Mouse (Mus musculus) thymus, adult 2 months (tissue): ENCODE results near the gene Rpl18. TPM values are rescaled to one million over a fixed set of nuclear protein-coding genes. Genes with fewer than 3 reads are reported as not detected.

ENCODE experiments used
- DNase-seq: peaks from one replicate; pipeline ENCODE4 v3.0.0; 2021
- H3K27ac ChIP-seq: fragments of 200-500 bp; 2 replicates; pipeline ENCODE4 v1.5.1; 2012; ENCODE audit warnings: low read length, control low read depth; ENCODE audit not compliant: control insufficient read depth, insufficient read depth
- H3K27me3 ChIP-seq: fragments of 200-500 bp; 2 replicates; pipeline ENCODE4 v1.6.1; 2012; ENCODE audit warnings: mild to moderate bottlenecking, low read length, moderate library complexity, mixed read lengths; ENCODE audit not compliant: control insufficient read depth, insufficient read depth
- H3K36me3 ChIP-seq: fragments of 200-500 bp; 2 replicates; pipeline ENCODE4 v1.6.1; 2012; ENCODE audit warnings: mild to moderate bottlenecking, low read length, moderate library complexity; ENCODE audit not compliant: control insufficient read depth, insufficient read depth
- H3K4me1 ChIP-seq: fragments of 200-500 bp; replicated peaks from 2 replicates; pipeline ENCODE4 v1.6.1; 2012; ENCODE audit warnings: low read length; ENCODE audit not compliant: control insufficient read depth, insufficient read depth
- H3K4me3 ChIP-seq: fragments of 200-500 bp; 2 replicates; pipeline ENCODE4 v1.5.1; 2012; ENCODE audit warnings: mild to moderate bottlenecking, low read length, control low read depth, moderate library complexity; ENCODE audit not compliant: control insufficient read depth, insufficient read depth
- CTCF ChIP-seq: fragments of 200-500 bp; IDR thresholded peaks from 2 replicates; pipeline ENCODE4 v1.5.1; 2012; ENCODE audit warnings: mild to moderate bottlenecking, control low read depth, low read length, moderate library complexity, borderline replicate concordance; ENCODE audit not compliant: control insufficient read depth, poor library complexity, insufficient read depth; ENCODE audit errors: extremely low read depth
- POLR2A ChIP-seq: fragments of 200-500 bp; IDR thresholded peaks from 2 replicates; pipeline ENCODE4 v1.6.1; 2012; ENCODE audit warnings: mild to moderate bottlenecking, low read length, control low read depth, moderate library complexity; ENCODE audit not compliant: control insufficient read depth, poor library complexity, insufficient read depth; ENCODE audit errors: extremely low read depth
- WGBS: fragments of 180-500 bp; shearing (Covaris S2); methylation state at CpG from one replicate; pipeline ENCODE4 v1.1.7; 2018; 5-methylcytosine and 5-hydroxymethylcytosine counted together
- polyA plus RNA-seq: library from polyadenylated mRNA; depleted of rRNA; stranded (reverse); fragments of >200 nt; gene quantifications from 2 replicates; pipeline ENCODE4 v1.2.3, GENCODE M21; 2012; rRNA removed

Gene Rpl18
- polyA plus RNA-seq = 2,384 and 2,707 TPM in 2 replicates

- TF ChIP-seq POLR2A (peak; percentile 78), CTCF (0 out of 2 replicates have a peak, but pooled peaks have one; percentile 43)
- Histone ChIP-seq H3K4me1 (peaks cover 37% of the 10 kb centered on the region), H3K4me3 (peak within 1 kb of the TSS; percentile 81), H3K36me3 (peaks cover 19% of the 10 kb centered on the region), H3K27me3 (no peaks in the 10 kb centered on the region), H3K27ac (peak within 1 kb of the TSS; percentile 7; the same call in 1 of the 2 replicates)
- WGBS = 7% methylated on average over 34 of the region's 34 CpGs
- peak; percentile 96 for DNase-seq
These were observed at the start of gene Rpl18 for GRCm38 (mm10) chr7:45715090-45715708. Gene Rpl18, plus strand, starts transcription at chr7:45715457.

DNA sequence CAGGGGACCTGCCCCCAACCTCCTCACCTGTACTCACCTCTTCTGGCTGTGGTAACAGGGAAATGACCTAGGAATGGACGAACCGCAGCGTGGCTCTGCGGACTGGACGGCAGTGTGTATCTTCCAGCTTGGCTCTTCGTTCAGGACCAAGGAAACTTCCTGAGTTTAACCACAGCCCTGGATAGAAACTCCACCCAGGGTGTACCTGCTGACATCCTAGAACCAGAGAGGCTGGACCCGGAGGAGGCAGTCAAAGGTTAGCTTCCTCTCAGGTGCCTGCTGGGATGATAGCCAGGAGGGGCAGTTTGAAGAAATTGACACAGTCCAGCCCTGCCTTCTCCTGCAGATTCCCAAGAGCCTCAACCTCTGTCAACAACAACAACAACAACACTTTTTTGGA is 49.1 kb upstream of the Rpl18 start, which contains the start of gene Fut2:
Fut2 (minus strand) TSS at position 234 of the 400 bp plus-strand sequence.
- Histone ChIP-seq H3K4me3 (no peak within 1 kb of the TSS), H3K4me1 (no peaks in the 10 kb centered on the region)
- WGBS = 83% methylated on average over 7 of the region's 7 CpGs

DNA sequence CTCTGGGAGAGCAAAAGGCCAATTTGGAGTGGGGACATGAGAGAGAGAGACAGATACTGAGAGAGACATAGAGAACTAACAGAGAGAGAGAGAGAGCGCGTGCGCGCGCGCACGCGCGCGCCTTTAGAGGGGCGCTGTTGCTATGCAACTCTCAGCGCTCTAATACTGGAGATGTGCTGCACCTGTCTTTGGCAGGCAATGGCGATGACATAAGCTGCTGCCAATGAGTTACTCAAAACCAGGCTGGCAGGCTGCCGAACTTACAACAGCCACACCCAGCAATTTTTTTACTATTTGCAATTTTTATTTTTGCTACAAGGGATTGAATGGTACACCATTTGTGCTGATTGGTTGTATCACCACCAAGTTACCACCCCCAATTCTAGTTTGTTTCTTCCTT is 47.5 kb upstream of the Rpl18 start:
- Histone ChIP-seq H3K36me3 (no peaks in the 10 kb centered on the region), H3K4me1 (no peaks in the 10 kb centered on the region), H3K27ac (no peak overlapping the region), H3K27me3 (no peaks in the 10 kb centered on the region), H3K4me3 (no peak overlapping the region)
- TF ChIP-seq CTCF (no peak), POLR2A (no peak)
- 89% methylated on average over 14 of the region's 14 CpGs for WGBS
- no peak for DNase-seq

More for the DNA sequence above, 49.1 kb upstream of the Rpl18 start, which contains the start of gene Fut2:
- no peak for DNase-seq
- TF ChIP-seq CTCF = no peak
- no peak for TF ChIP-seq POLR2A
- H3K36me3 ChIP-seq = no peaks in the 10 kb centered on the region
- no peaks in the 10 kb centered on the region for H3K27me3 ChIP-seq
- H3K27ac ChIP-seq = no peak within 1 kb of the TSS

- H3K36me3 ChIP-seq = no peaks in the 10 kb centered on the region
- no peak overlapping the region for H3K27ac ChIP-seq
- WGBS = 98% methylated on average over 9 of the region's 9 CpGs
- H3K4me3 ChIP-seq = no peak overlapping the region
- no peaks in the 10 kb centered on the region for H3K27me3 ChIP-seq
- H3K4me1 ChIP-seq = no peaks in the 10 kb centered on the region
- TF ChIP-seq CTCF (no peak), POLR2A (no peak)
- DNase-seq = no peak
These were observed 46.3 kb upstream of the Rpl18 start for GRCm38 (mm10) chr7:45668921-45669320.

- H3K27ac ChIP-seq = no peak overlapping the region
- peaks cover 17% of the 10 kb centered on the region for H3K4me1 ChIP-seq
- no peak overlapping the region for H3K4me3 ChIP-seq
- 94% methylated on average over 7 of the region's 7 CpGs for WGBS
- TF ChIP-seq CTCF (no peak), POLR2A (no peak)
- DNase-seq = no peak
- no peaks in the 10 kb centered on the region for H3K36me3 ChIP-seq
- H3K27me3 ChIP-seq = no peaks in the 10 kb centered on the region
These were observed 37.5 kb upstream of the Rpl18 start for GRCm38 (mm10) chr7:45677627-45678295.

DNA sequence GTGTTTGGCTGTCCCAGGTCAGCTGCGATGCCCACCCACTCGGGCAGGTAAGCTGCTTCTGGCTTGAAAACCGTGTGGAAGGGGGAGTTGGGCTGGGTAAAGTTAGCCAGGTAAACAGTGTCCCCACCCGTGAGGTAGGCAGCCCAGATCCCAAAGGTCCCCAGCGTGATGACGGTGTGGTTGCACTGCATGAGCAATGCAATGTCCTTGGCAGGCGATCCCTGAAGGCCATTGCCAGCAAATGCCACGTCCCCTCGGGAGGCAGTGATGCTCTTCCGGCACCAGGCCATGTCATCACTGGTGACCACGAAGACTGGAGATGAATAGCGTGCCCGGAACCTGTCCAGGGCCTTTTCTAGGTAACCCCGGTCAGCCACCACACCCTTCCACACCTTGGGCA is 36.7 kb upstream of the Rpl18 start:
- Histone ChIP-seq H3K36me3 (no peaks in the 10 kb centered on the region), H3K27ac (no peak overlapping the region), H3K4me3 (no peak overlapping the region), H3K4me1 (peaks cover 24% of the 10 kb centered on the region), H3K27me3 (no peaks in the 10 kb centered on the region)
- 97% methylated on average over 14 of the region's 14 CpGs for WGBS
- TF ChIP-seq POLR2A = no peak
- TF ChIP-seq CTCF = no peak
- DNase-seq = no peak
